Mouse (Mus musculus) midbrain, embryonic 11.5 days (tissue): ENCODE measurements around the gene Lrrc4c. TPM values are rescaled to one million over a fixed set of nuclear protein-coding genes. Genes with fewer than 3 reads are reported as not detected.

ENCODE experiments used
- ATAC-seq: fragments of 200-750 bp; cut with Nextera tagmentation; 2 replicates; pipeline ENCODE4 v1.8.0; 2017; ENCODE audit warnings: moderate TSS enrichment, moderate library complexity; ENCODE audit not compliant: low FRiP score
- DNase-seq: peaks from one replicate; pipeline ENCODE4 v3.0.0; 2015; ENCODE audit warnings: low spot score; ENCODE audit errors: missing footprints
- H3K27ac ChIP-seq: fragments of 300-500 bp; sonication (generic); 2 replicates; pipeline ENCODE4 v1.5.1; 2014; ENCODE audit warnings: low read depth, low read length
- H3K27me3 ChIP-seq: fragments of 300-500 bp; sonication (generic); 2 replicates; pipeline ENCODE4 v1.6.1; 2014; ENCODE audit warnings: mild to moderate bottlenecking, low read length, moderate library complexity, mixed read lengths; ENCODE audit not compliant: control insufficient read depth, insufficient read depth
- H3K36me3 ChIP-seq: fragments of 300-500 bp; sonication (generic); 2 replicates; pipeline ENCODE4 v1.6.1; 2014; ENCODE audit warnings: mild to moderate bottlenecking, low read length, moderate library complexity, mixed read lengths; ENCODE audit not compliant: control insufficient read depth, insufficient read depth
- H3K4me1 ChIP-seq: fragments of 300-500 bp; sonication (generic); 2 replicates; pipeline ENCODE4 v1.6.1; 2014; ENCODE audit warnings: low read length; ENCODE audit not compliant: control insufficient read depth, insufficient read depth
- H3K4me2 ChIP-seq: fragments of 300-500 bp; sonication (generic); 2 replicates; pipeline ENCODE4 v1.6.1; 2014; ENCODE audit warnings: mild to moderate bottlenecking, moderate library complexity
- H3K4me3 ChIP-seq: fragments of 300-500 bp; sonication (generic); 2 replicates; pipeline ENCODE4 v1.5.1; 2014; ENCODE audit warnings: low read depth, low read length
- H3K9ac ChIP-seq: fragments of 300-500 bp; sonication (generic); 2 replicates; pipeline ENCODE4 v1.6.1; 2014; ENCODE audit warnings: low read length
- H3K9me3 ChIP-seq: fragments of 300-500 bp; sonication (generic); 2 replicates; pipeline ENCODE4 v1.6.1; 2016; ENCODE audit warnings: low read length; ENCODE audit not compliant: control insufficient read depth
- WGBS: fragments of 180-500 bp; shearing (Covaris S2); extraction: QIAGEN DNeasy Blood & Tissue Kit; methylation state at CpG from one replicate; pipeline ENCODE4 v1.1.7; 2014; 5-methylcytosine and 5-hydroxymethylcytosine counted together
- polyA plus RNA-seq: library from polyadenylated mRNA; unstranded; fragments of >200 nt; fragmentation: Nextera tagmentation; extraction: Ambion mirVana; gene quantifications from 2 replicates; pipeline ENCODE4 v1.2.1, GENCODE M21; 2014

Gene Lrrc4c
- polyA plus RNA-seq, 1 experiment from 2014 or later, result 3.8 TPM

GRCm38 (mm10) chr2:96714561-96714960, 396.6 kb downstream of the Lrrc4c start:
- ATAC-seq (no peak), DNase-seq (no peak)
- Histone ChIP-seq H3K9me3 (no peaks in the 10 kb centered on the region), H3K36me3 (no peaks in the 10 kb centered on the region), H3K27ac (no peak overlapping the region), H3K4me3 (no peak overlapping the region), H3K27me3 (no peaks in the 10 kb centered on the region), H3K4me1 (no peaks in the 10 kb centered on the region), H3K9ac (no peak overlapping the region), H3K4me2 (no peak overlapping the region)
- whole genome bisulfite sequencing, result 86% methylated on average over 7 of the region's 7 CpGs

DNA sequence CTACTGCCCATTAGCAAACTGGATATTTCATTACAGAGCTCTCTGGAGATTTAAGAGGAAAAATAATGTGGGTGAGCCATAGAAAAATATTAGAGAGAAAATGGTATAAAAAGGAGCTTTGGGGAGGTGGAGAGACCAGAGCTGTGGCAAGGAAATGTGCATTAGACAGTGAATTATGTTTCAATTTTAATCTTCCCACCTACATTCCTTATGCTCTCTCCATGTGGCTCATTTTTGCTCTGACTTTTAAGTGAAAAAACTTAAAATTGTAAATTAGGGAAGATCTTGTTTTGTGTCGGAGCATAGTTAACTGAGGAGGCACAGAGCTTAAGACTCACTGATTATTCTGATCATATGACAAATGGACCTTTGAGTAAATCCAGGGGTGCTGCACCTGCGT, 399.4 kb downstream of the Lrrc4c start:
- H3K4me3 ChIP-seq, result no peak overlapping the region
- H3K4me1 ChIP-seq, result no peaks in the 10 kb centered on the region
- DNase-seq (no peak), ATAC-seq (no peak)
- H3K9ac ChIP-seq, result no peak overlapping the region
- no peak overlapping the region for H3K27ac ChIP-seq
- H3K36me3 ChIP-seq, result no peaks in the 10 kb centered on the region
- H3K27me3 ChIP-seq, result no peaks in the 10 kb centered on the region
- WGBS, result 89% methylated on average over 2 of the region's 2 CpGs
- H3K4me2 ChIP-seq, result no peak overlapping the region
- H3K9me3 ChIP-seq, result no peaks in the 10 kb centered on the region

- Histone ChIP-seq H3K9ac (no peak overlapping the region), H3K36me3 (no peaks in the 10 kb centered on the region), H3K27ac (no peak overlapping the region), H3K27me3 (no peaks in the 10 kb centered on the region), H3K4me3 (no peak overlapping the region), H3K4me2 (no peak overlapping the region), H3K9me3 (no peaks in the 10 kb centered on the region), H3K4me1 (no peaks in the 10 kb centered on the region)
- no peak for DNase-seq
- no peak for ATAC-seq
Measured at GRCm38 (mm10) chr2:96723395-96723794, 405.4 kb downstream of the Lrrc4c start.

- H3K27ac ChIP-seq, result no peak overlapping the region
- DNase-seq (no peak), ATAC-seq (no peak)
- no peaks in the 10 kb centered on the region for H3K27me3 ChIP-seq
- no peak overlapping the region for H3K4me2 ChIP-seq
- H3K4me3 ChIP-seq, result no peak overlapping the region
- H3K9me3 ChIP-seq, result no peaks in the 10 kb centered on the region
- H3K9ac ChIP-seq, result no peak overlapping the region
- H3K4me1 ChIP-seq, result no peaks in the 10 kb centered on the region
- H3K36me3 ChIP-seq, result no peaks in the 10 kb centered on the region
Measured at GRCm38 (mm10) chr2:96736081-96736480, 418.1 kb downstream of the Lrrc4c start.

DNA sequence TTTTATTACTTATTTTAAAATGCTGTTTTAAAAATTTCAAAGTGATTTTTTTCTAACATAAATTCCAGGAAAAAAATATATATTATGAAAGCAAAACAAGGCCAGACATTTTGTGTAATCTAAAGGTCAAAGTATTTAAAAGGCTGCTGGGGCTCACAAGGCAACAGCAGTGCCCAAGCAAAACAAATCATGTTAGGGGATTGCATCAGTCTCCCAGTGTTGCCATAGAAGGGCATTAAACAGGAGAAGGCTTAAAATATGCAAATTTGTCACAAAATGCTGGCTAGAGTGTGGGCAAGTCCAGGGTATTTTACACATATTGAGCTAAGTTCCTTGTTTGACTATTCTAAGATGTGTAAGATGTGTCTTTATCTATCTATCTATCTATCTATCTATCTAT, 437.1 kb downstream of the Lrrc4c start:
- H3K9me3 ChIP-seq, result no peaks in the 10 kb centered on the region
- H3K27ac ChIP-seq, result no peak overlapping the region
- no peaks in the 10 kb centered on the region for H3K4me1 ChIP-seq
- H3K4me3 ChIP-seq, result no peak overlapping the region
- no peak overlapping the region for H3K9ac ChIP-seq
- H3K36me3 ChIP-seq, result no peaks in the 10 kb centered on the region
- H3K27me3 ChIP-seq, result no peaks in the 10 kb centered on the region
- ATAC-seq, result no peak
- no peak overlapping the region for H3K4me2 ChIP-seq
- no peak for DNase-seq

DNA sequence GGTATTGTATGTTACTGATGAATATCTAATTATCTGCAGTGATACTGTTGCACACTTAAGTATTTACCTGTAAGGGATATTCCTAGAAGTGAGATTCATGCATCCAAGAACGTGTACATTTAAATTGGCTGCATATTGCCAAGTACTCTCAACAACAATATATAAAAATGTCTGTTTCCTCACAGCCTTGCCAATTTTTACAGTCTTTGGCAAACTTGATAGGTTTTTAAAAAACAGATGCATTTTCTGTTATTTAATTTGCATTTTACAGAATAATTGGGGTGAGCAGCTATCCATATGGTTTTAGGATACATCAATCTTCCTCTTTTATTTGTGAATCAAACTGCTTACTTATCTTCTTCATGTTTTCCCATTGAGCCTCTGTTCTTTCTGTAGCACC, 439.7 kb downstream of the Lrrc4c start:
- no peaks in the 10 kb centered on the region for H3K4me1 ChIP-seq
- no peaks in the 10 kb centered on the region for H3K36me3 ChIP-seq
- ATAC-seq (no peak), DNase-seq (peak; percentile 33)
- 69% methylated on average over 1 of the region's 1 CpGs for WGBS
- no peak overlapping the region for H3K4me2 ChIP-seq
- no peaks in the 10 kb centered on the region for H3K9me3 ChIP-seq
- no peaks in the 10 kb centered on the region for H3K27me3 ChIP-seq
- no peak overlapping the region for H3K27ac ChIP-seq
- H3K4me3 ChIP-seq, result no peak overlapping the region
- H3K9ac ChIP-seq, result no peak overlapping the region

GRCm38 (mm10) chr2:96763538-96763937, 445.6 kb downstream of the Lrrc4c start:
- Histone ChIP-seq H3K27ac (no peak overlapping the region), H3K36me3 (no peaks in the 10 kb centered on the region), H3K27me3 (no peaks in the 10 kb centered on the region), H3K4me1 (no peaks in the 10 kb centered on the region), H3K9me3 (no peaks in the 10 kb centered on the region), H3K9ac (no peak overlapping the region), H3K4me3 (no peak overlapping the region), H3K4me2 (no peak overlapping the region)
- WGBS, result 86% methylated on average over 5 of the region's 5 CpGs
- ATAC-seq (no peak), DNase-seq (peak; percentile 49)

DNA sequence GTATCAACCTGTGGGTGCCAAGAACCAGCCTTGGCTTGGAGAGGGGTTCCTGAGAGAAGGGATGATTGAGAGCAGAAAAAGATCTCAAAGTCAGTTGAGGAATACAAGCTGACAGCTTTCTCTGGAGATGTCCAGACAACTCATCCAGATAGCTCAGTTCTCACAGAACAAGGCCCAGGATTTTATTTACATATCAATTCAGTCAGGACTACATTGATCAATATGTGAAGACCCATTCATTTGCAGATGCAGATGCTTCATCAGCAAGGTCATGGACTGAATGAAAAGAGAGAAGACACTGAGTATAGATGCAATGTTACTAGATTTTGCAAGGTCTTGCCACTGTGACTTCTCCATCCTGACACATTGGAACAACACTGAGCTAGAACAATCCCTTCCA, 457.4 kb downstream of the Lrrc4c start:
- H3K27me3 ChIP-seq, result no peaks in the 10 kb centered on the region
- H3K4me2 ChIP-seq, result no peak overlapping the region
- no peaks in the 10 kb centered on the region for H3K36me3 ChIP-seq
- H3K9ac ChIP-seq, result no peak overlapping the region
- H3K27ac ChIP-seq, result no peak overlapping the region
- H3K9me3 ChIP-seq, result no peaks in the 10 kb centered on the region
- DNase-seq, result peak; percentile 6
- no peaks in the 10 kb centered on the region for H3K4me1 ChIP-seq
- no peak for ATAC-seq
- no peak overlapping the region for H3K4me3 ChIP-seq

GRCm38 (mm10) chr2:96796681-96797385, 478.9 kb downstream of the Lrrc4c start:
- Histone ChIP-seq H3K4me1 (no peaks in the 10 kb centered on the region), H3K9me3 (no peaks in the 10 kb centered on the region), H3K4me2 (no peak overlapping the region), H3K9ac (no peak overlapping the region), H3K27ac (no peak overlapping the region), H3K4me3 (no peak overlapping the region), H3K36me3 (no peaks in the 10 kb centered on the region), H3K27me3 (no peaks in the 10 kb centered on the region)
- DNase-seq, result no peak
- no peak for ATAC-seq
- 41% methylated on average over 6 of the region's 6 CpGs for WGBS
